Mouse (Mus musculus) Patski (cell line): ENCODE measurements around the gene Pacs2. TPM values are rescaled to one million over a fixed set of nuclear protein-coding genes. Genes with fewer than 3 reads are reported as not detected.

ENCODE experiments used
- ATAC-seq: fragments of 100-300 bp; one replicate; pipeline ENCODE4 v1.8.0; 2021
- CTCF ChIA-PET: fragments of 350-600 bp; sonication (Branson Sonifier 250); formaldehyde crosslinking; loops from one replicate; lab custom pipeline; 2022; ENCODE audit warnings: inconsistent platforms; lab: Charles Lee
- POLR2A ChIA-PET: fragments of 350-600 bp; sonication (Branson Sonifier 250); formaldehyde crosslinking; loops from one replicate; lab custom pipeline; 2022; ENCODE audit warnings: antibody characterized with exemption, inconsistent platforms; lab: Charles Lee
- DNase-seq: peaks from one replicate; pipeline ENCODE4 v3.0.0-alpha.2; 2011; ENCODE audit warnings: low read depth, low spot score
- H3K27me3 ChIP-seq: fragments of 371-371 bp; one replicate; pipeline ENCODE4 v1.5.1; 2021
- CTCF ChIP-seq: fragments of 100-300 bp; IDR thresholded peaks from one replicate; pipeline ENCODE4 v1.5.1; 2021
- in situ Hi-C: fragments of 300-500 bp; cut with MboI; formaldehyde crosslinking; loops from 3 replicates; pipeline ENCODE4 v1.11.1; 2018; ENCODE audit warnings: low pct_unique_long_range_greater_than_20kb, mixed read lengths
- polyA plus RNA-seq: library from polyadenylated mRNA; unstranded; gene quantifications from one replicate; pipeline ENCODE4 v1.2.3, GENCODE M21; 2021

Gene Pacs2
- polyA plus RNA-seq = 70.8 TPM

GRCm38 (mm10) chr12:113013604-113014558 lies at the start of gene Pacs2:
Pacs2 (plus strand) TSS chr12:113014508.
- DNase-seq = no peak
- POLR2A ChIA-PET = interaction anchor here (0.7 to 0.9 kb wide), 3 partner anchors 10 to 84 kb away, joined by 3 read pairs; no protein-coding TSS in a partner anchor
- H3K27me3 ChIP-seq = no peaks in the 10 kb centered on the region
- TF ChIP-seq CTCF = no peak
- in situ Hi-C loops = no loop called here
- peak; percentile 58 for ATAC-seq
- CTCF ChIA-PET = interaction anchor here (0.9 to 1.3 kb wide), 4 partner anchors 9 to 33 kb away, joined by 3 to 4 read pairs (median 3); no protein-coding TSS in a partner anchor

- ChIA-PET POLR2A (no interaction called here), CTCF (interaction anchor here (1.0 to 2.7 kb wide), 2 partner anchors 11 to 16 kb away, joined by 3 to 6 read pairs; partner anchors contain the start of gene Btbd6)
- DNase-seq (no peak), ATAC-seq (no peak)
- H3K27me3 ChIP-seq = no peaks in the 10 kb centered on the region
- no peak for TF ChIP-seq CTCF
- in situ Hi-C loops = no loop called here
These were observed 48.5 kb upstream of the Pacs2 start for GRCm38 (mm10) chr12:112965783-112966182.

- no peak for TF ChIP-seq CTCF
- POLR2A ChIA-PET = no interaction called here
- no peak for DNase-seq
- CTCF ChIA-PET = interaction anchor here (1.4 kb wide), 1 partner anchor 9 kb away, joined by 5 read pairs; no protein-coding TSS in a partner anchor
- in situ Hi-C loops = no loop called here
- H3K27me3 ChIP-seq = no peaks in the 10 kb centered on the region
- no peak for ATAC-seq
These were observed 45.4 kb upstream of the Pacs2 start for GRCm38 (mm10) chr12:112968943-112969342.

GRCm38 (mm10) chr12:112969616-112970015 lies 44.7 kb upstream of the Pacs2 start:
- POLR2A ChIA-PET = interaction anchor here (0.6 kb wide), 1 partner anchor 105 kb away, joined by 3 read pairs; no protein-coding TSS in a partner anchor
- ATAC-seq (no peak), DNase-seq (no peak)
- in situ Hi-C loops = no loop called here
- no peaks in the 10 kb centered on the region for H3K27me3 ChIP-seq
- TF ChIP-seq CTCF = no peak
- CTCF ChIA-PET = interaction anchor here (0.9 to 1.4 kb wide), 3 partner anchors 10 to 13 kb away, joined by 3 to 5 read pairs (median 4); no protein-coding TSS in a partner anchor

GRCm38 (mm10) chr12:112974736-112975135 lies 39.6 kb upstream of the Pacs2 start:
- no peaks in the 10 kb centered on the region for H3K27me3 ChIP-seq
- in situ Hi-C loops = no loop called here
- CTCF ChIA-PET = interaction anchor here (1.0 kb wide), 1 partner anchor 17 kb away, joined by 4 read pairs; no protein-coding TSS in a partner anchor
- DNase-seq (no peak), ATAC-seq (no peak)
- TF ChIP-seq CTCF = no peak
- POLR2A ChIA-PET = no interaction called here

GRCm38 (mm10) chr12:112976371-112977073 lies 37.8 kb upstream of the Pacs2 start, which contains the start of gene Btbd6:
Btbd6 (plus strand) TSS chr12:112976482.
- CTCF ChIA-PET = interaction anchor here (1.0 to 2.5 kb wide), 4 partner anchors 11 to 23 kb away, joined by 3 to 9 read pairs (median 6); no protein-coding TSS in a partner anchor
- DNase-seq = no peak
- TF ChIP-seq CTCF = no peak
- peak; percentile 70 for ATAC-seq
- in situ Hi-C loops = no loop called here
- POLR2A ChIA-PET = interaction anchor here (0.8 kb wide), 1 partner anchor 15 kb away, joined by 3 read pairs; no protein-coding TSS in a partner anchor
- H3K27me3 ChIP-seq = no peaks in the 10 kb centered on the region

- no peaks in the 10 kb centered on the region for H3K27me3 ChIP-seq
- POLR2A ChIA-PET = interaction anchor here (0.8 kb wide), 1 partner anchor 15 kb away, joined by 3 read pairs; no protein-coding TSS in a partner anchor
- in situ Hi-C loops = no loop called here
- CTCF ChIA-PET = interaction anchor here (2.1 to 2.5 kb wide), 2 partner anchors 11 to 13 kb away, joined by 6 to 9 read pairs; no protein-coding TSS in a partner anchor
- no peak for TF ChIP-seq CTCF
- DNase-seq (no peak), ATAC-seq (peak; percentile 6)
These were observed 37.2 kb upstream of the Pacs2 start for GRCm38 (mm10) chr12:112977156-112977555.

GRCm38 (mm10) chr12:112982031-112982430 lies 32.3 kb upstream of the Pacs2 start:
- no peak for TF ChIP-seq CTCF
- ATAC-seq (no peak), DNase-seq (no peak)
- H3K27me3 ChIP-seq = no peaks in the 10 kb centered on the region
- in situ Hi-C loops = no loop called here
- ChIA-PET CTCF (interaction anchor here (1.4 kb wide), 2 partner anchors 13 to 41 kb away, joined by 3 to 5 read pairs; partner anchors contain the start of gene Nudt14), POLR2A (interaction anchor here (0.6 kb wide), 1 partner anchor 8 kb away, joined by 3 read pairs; no protein-coding TSS in a partner anchor)

- ATAC-seq (no peak), DNase-seq (no peak)
- in situ Hi-C loops = no loop called here
- no peak for TF ChIP-seq CTCF
- ChIA-PET CTCF (no interaction called here), POLR2A (no interaction called here)
- H3K27me3 ChIP-seq = no peaks in the 10 kb centered on the region
These were observed 29.0 kb upstream of the Pacs2 start for GRCm38 (mm10) chr12:112985346-112985745.

- CTCF ChIA-PET = interaction anchor here (1.1 to 2.1 kb wide), 3 partner anchors 12 to 49 kb away, joined by 3 to 9 read pairs (median 4); partner anchors contain the start of gene Btbd6
- DNase-seq = no peak
- peak; percentile 62 for TF ChIP-seq CTCF
- no peak for ATAC-seq
- no peaks in the 10 kb centered on the region for H3K27me3 ChIP-seq
- POLR2A ChIA-PET = no interaction called here
- in situ Hi-C loops = no loop called here
These were observed 26.4 kb upstream of the Pacs2 start for GRCm38 (mm10) chr12:112987877-112988276.
